Mouse (Mus musculus) cerebellum, postnatal 4 days (tissue): ENCODE measurements around the gene Lin28a.
"Not testable (repeated sequence)": the region's sequence is repeated elsewhere in the genome, so short reads cannot be mapped to it uniquely, and the experiment has no call there.

Experiments used
- DNase-seq, 2 experiments: peaks; one replicate each; pipeline ENCODE4 v3.0.0; 2022; ENCODE audit warnings: low spot score in 2 of 2, mixed read lengths in 1 of 2

The Lin28a gene

GRCm38 (mm10) chr4:134019210-134019609, 569 bp upstream of the Lin28a start:
- no peak for DNase-seq

GRCm38 (mm10) chr4:134018038-134018778, 433 bp downstream of the Lin28a start:
- DNase-seq = no peak

GRCm38 (mm10) chr4:134017201-134017865, 1.3 kb downstream of the Lin28a start:
- no peak for DNase-seq

- DNase-seq = no peak
Observed at GRCm38 (mm10) chr4:134016767-134017166, 1.9 kb downstream of the Lin28a start.

- DNase-seq = no peak
Observed at GRCm38 (mm10) chr4:134016208-134016607, 2.4 kb downstream of the Lin28a start.

GRCm38 (mm10) chr4:134012858-134013528, 5.6 kb downstream of the Lin28a start:
- no peak for DNase-seq

GRCm38 (mm10) chr4:134011450-134012414, 6.9 kb downstream of the Lin28a start:
- no peak for DNase-seq

GRCm38 (mm10) chr4:134009709-134010108, 8.9 kb downstream of the Lin28a start:
- DNase-seq = no peak

GRCm38 (mm10) chr4:134006845-134007244, 11.8 kb downstream of the Lin28a start:
- DNase-seq = no peak

GRCm38 (mm10) chr4:134005581-134006358, 12.9 kb downstream of the Lin28a start:
- DNase-seq = no peak

GRCm38 (mm10) chr4:134002903-134003302, 15.7 kb downstream of the Lin28a start:
- DNase-seq = no peak

GRCm38 (mm10) chr4:134002246-134002645, 16.4 kb downstream of the Lin28a start:
- no peak for DNase-seq

GRCm38 (mm10) chr4:134001710-134002109, 16.9 kb downstream of the Lin28a start:
- DNase-seq = no peak

- peak; percentile 85 to 94 for DNase-seq
Observed at GRCm38 (mm10) chr4:134000466-134001438, 17.9 kb downstream of the Lin28a start, which contains the start of gene Dhdds. Dhdds (minus strand) TSS chr4:134000918.

- no peak for DNase-seq
Observed at GRCm38 (mm10) chr4:133994697-133995096, 23.9 kb downstream of the Lin28a start.

- DNase-seq = no peak
Observed at GRCm38 (mm10) chr4:133991087-133991660, 27.5 kb downstream of the Lin28a start.

GRCm38 (mm10) chr4:133990035-133990434, 28.6 kb downstream of the Lin28a start:
- DNase-seq = no peak

- DNase-seq = not testable (repeated sequence)
Observed at GRCm38 (mm10) chr4:133988289-133988688, 30.4 kb downstream of the Lin28a start.

GRCm38 (mm10) chr4:133982936-133983335, 35.7 kb downstream of the Lin28a start:
- DNase-seq = no peak
